Mouse (Mus musculus): Measurements from ENCODE around the gene Gm11127.
"Not testable (repeated sequence)": the region's sequence is repeated elsewhere in the genome, so short reads cannot be mapped to it uniquely, and the experiment has no call there.

Gene Gm11127

GRCm38 (mm10) chr17:36031583-36032331 lies 26.4 kb downstream of the Gm11127 start:
- DNase-seq (ENCODE audit: low spot score in 2 of 2): peak; percentile 36 to 65

GRCm38 (mm10) chr17:36030703-36031582 lies 27.2 kb downstream of the Gm11127 start:
- not testable (repeated sequence) for DNase-seq (ENCODE audit: low spot score in 2 of 2)

- not testable (repeated sequence) for DNase-seq (ENCODE audit: low spot score in 2 of 2)
Measured at GRCm38 (mm10) chr17:36030046-36030702, 28.0 kb downstream of the Gm11127 start.

GRCm38 (mm10) chr17:36028879-36029619 lies 29.1 kb downstream of the Gm11127 start:
- no peak for DNase-seq (ENCODE audit: low spot score in 2 of 2)

GRCm38 (mm10) chr17:36027663-36028062 lies 30.5 kb downstream of the Gm11127 start:
- no peak for DNase-seq (ENCODE audit: low spot score in 2 of 2)

GRCm38 (mm10) chr17:36025901-36026300 lies 32.3 kb downstream of the Gm11127 start:
- DNase-seq (ENCODE audit: low spot score in 2 of 2): no peak

GRCm38 (mm10) chr17:36025197-36025596 lies 33.0 kb downstream of the Gm11127 start:
- no peak for DNase-seq (ENCODE audit: low spot score in 2 of 2)

GRCm38 (mm10) chr17:36023710-36024654 lies 34.2 kb downstream of the Gm11127 start:
- no peak for DNase-seq (ENCODE audit: low spot score in 2 of 2)

- no peak for DNase-seq (ENCODE audit: low spot score in 2 of 2)
Measured at GRCm38 (mm10) chr17:36022922-36023321, 35.2 kb downstream of the Gm11127 start.

- DNase-seq (ENCODE audit: low spot score in 2 of 2): no peak
Measured at GRCm38 (mm10) chr17:36022098-36022497, 36.1 kb downstream of the Gm11127 start.

GRCm38 (mm10) chr17:36021309-36021708 lies 36.9 kb downstream of the Gm11127 start:
- no peak for DNase-seq (ENCODE audit: low spot score in 2 of 2)

- DNase-seq (ENCODE audit: low spot score in 2 of 2): peak; percentile 71 to 75
Measured at GRCm38 (mm10) chr17:36020191-36021073, 37.7 kb downstream of the Gm11127 start, which contains the start of gene H2-T24. TSS of gene H2-T24 (minus strand) at chr17:36020560.

- DNase-seq (ENCODE audit: low spot score in 2 of 2): no peak
Measured at GRCm38 (mm10) chr17:36019519-36019918, 38.7 kb downstream of the Gm11127 start.

- no peak for DNase-seq (ENCODE audit: low spot score in 2 of 2)
Measured at GRCm38 (mm10) chr17:36018979-36019378, 39.2 kb downstream of the Gm11127 start.

- DNase-seq (ENCODE audit: low spot score in 2 of 2): no peak
Measured at GRCm38 (mm10) chr17:36017046-36017445, 41.1 kb downstream of the Gm11127 start.

GRCm38 (mm10) chr17:36014977-36015376 lies 43.2 kb downstream of the Gm11127 start:
- no peak for DNase-seq (ENCODE audit: low spot score in 2 of 2)
